Mouse (Mus musculus) gonadal fat pad, adult 2 months (tissue): Measurements from ENCODE around the gene Unc5a. TPM values are rescaled to one million over a fixed set of nuclear protein-coding genes. Genes with fewer than 3 reads are reported as not detected.
A peak's percentile ranks its signal among the peaks of the same experiment; 100 is the strongest.

ENCODE experiments used
- DNase-seq: peaks from one replicate; pipeline ENCODE4 v3.0.0-alpha.2; 2012; ENCODE audit warnings: low read depth
- polyA plus RNA-seq: library from polyadenylated mRNA; depleted of rRNA; stranded (reverse); fragments of >200 nt; gene quantifications from 2 replicates; pipeline ENCODE4 v1.2.3, GENCODE M21; 2012

The Unc5a gene
- polyA plus RNA-seq, 1 experiment, result 9.2 TPM

GRCm38 (mm10) chr13:55004646-55005045 is 55.4 kb downstream of the Unc5a start:
- peak; percentile 60 for DNase-seq

DNA sequence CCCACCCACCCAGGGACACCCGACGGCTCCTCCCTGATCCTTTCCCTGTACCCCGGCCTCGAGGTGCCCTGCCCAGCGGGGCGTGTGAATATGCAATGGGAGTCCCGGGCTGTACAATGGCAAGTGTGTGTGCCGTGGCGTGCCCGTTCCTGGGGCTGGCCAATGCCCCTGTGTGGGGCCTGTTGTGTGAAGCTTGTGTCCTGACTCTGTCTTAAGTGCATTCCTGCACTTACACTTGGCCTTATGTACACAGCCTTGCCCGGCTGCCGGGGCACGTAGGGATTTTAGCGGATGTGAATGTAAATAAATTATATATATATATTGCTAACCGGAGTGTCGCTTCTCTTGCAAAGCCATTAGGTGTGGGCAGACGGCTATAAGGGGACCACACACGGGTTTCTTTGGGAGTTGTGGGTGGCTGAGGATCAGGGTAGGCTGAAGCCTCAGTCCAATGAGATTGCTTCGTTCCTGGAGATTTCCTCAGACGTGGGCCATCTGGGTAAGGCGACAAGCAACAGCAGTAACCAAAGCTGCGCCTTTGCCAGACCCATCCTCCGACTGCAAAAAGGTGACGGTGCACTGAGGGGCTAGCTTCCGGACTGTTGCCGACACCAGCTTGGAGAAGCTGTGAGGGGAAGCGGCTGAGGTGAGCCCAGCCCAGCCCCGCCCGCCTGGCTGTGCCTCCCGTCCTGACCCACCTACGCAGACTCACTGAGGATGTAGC is 56.6 kb downstream of the Unc5a start:
- DNase-seq, result no peak

DNA sequence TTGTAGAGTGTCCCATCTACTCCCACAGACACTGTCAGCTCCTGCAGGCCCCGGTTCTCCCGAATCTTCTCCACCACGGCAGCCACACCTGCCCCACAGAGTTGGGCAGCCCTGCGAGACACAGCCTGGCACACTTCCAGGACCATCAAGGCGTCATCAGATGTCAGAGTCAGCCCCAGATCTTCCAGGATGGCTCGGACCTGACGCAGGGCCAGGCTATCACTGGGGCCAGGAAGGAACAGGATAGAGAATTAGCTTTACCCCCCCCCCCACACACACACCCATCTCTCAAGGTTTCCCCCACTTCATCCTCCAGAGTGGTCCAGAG is 57.2 kb downstream of the Unc5a start:
- DNase-seq, result no peak

GRCm38 (mm10) chr13:55008589-55008988 is 59.4 kb downstream of the Unc5a start:
- no peak for DNase-seq

- DNase-seq, result no peak
Measured at GRCm38 (mm10) chr13:55011103-55011502, 61.9 kb downstream of the Unc5a start.

DNA sequence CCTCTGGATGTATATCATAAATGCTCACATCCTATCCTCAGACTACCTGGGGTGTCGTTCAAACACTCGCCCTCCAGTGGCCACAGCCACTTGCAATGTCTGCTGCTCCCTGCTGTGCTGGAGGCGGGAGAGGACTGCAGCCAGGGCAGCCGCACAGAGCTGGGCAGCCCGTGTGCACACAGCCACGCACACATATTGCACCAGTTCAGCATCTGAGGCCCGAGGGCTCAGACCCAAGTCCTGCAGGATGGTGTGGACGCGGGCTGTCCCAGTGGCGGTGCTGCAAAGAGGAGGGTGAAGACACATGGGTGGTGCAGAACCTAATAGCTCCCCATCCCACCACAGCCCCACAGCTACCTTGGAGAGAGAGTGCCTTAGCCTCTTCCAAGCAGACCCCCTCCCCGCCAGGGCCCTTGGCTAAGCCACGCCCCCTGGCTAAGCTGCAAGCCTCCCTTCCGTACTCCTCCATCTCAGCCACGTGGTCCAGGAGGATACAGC is 62.8 kb downstream of the Unc5a start:
- no peak for DNase-seq

GRCm38 (mm10) chr13:55013702-55014344 is 64.6 kb downstream of the Unc5a start:
- DNase-seq, result no peak

GRCm38 (mm10) chr13:55014451-55014850 is 65.2 kb downstream of the Unc5a start:
- DNase-seq, result no peak

- DNase-seq, result no peak
Measured at GRCm38 (mm10) chr13:55017154-55017897, 68.1 kb downstream of the Unc5a start.

GRCm38 (mm10) chr13:55017898-55018599 is 68.8 kb downstream of the Unc5a start:
- DNase-seq, result no peak

DNA sequence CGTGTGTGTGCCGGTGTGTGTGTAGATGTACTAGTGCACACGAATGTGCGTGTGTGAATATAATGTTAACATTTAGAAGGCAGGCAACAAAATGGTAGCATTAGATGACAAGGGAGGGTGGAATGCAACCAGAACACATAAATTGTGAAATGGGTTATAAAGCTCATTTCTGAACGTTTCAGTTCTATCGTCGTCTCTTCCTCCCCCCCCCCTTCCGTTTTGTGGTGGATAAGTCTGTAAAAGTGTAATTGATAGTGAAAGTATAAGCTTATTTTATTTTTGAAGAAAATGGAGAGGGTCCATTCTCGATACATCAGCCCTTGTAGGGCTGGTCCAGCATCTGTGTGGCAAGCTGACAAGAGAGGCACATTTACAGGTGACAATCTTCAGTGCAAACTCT is 69.5 kb downstream of the Unc5a start:
- no peak for DNase-seq

DNA sequence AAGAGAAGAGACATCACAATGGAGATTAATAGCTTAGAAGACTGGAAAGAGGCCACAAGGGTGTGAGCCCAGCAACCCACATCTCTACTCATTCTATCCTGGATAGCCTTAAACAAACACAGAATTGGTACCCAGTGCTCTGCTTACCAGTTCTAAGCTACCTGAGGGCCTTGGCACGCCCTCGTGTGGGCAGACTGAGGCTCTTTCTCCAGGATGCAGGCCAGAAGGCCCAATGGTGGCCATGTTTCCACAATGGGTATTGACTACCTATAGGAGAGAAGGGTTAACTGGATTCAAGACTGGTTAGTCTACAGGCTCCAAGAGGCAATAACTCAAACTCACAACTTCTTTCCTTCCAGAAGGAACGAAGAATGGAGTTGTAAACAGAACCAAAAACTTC is 70.0 kb downstream of the Unc5a start:
- no peak for DNase-seq

- DNase-seq, result no peak
Measured at GRCm38 (mm10) chr13:55020051-55020450, 70.8 kb downstream of the Unc5a start.

- no peak for DNase-seq
Measured at GRCm38 (mm10) chr13:55021194-55021779, 72.1 kb downstream of the Unc5a start, which contains the start of gene Hk3. Hk3 (minus strand) TSS chr13:55021385.

GRCm38 (mm10) chr13:55022256-55022655 is 73.0 kb downstream of the Unc5a start:
- no peak for DNase-seq

GRCm38 (mm10) chr13:55022715-55023114 is 73.5 kb downstream of the Unc5a start:
- DNase-seq, result no peak

- no peak for DNase-seq
Measured at GRCm38 (mm10) chr13:55024215-55024614, 75.0 kb downstream of the Unc5a start.

DNA sequence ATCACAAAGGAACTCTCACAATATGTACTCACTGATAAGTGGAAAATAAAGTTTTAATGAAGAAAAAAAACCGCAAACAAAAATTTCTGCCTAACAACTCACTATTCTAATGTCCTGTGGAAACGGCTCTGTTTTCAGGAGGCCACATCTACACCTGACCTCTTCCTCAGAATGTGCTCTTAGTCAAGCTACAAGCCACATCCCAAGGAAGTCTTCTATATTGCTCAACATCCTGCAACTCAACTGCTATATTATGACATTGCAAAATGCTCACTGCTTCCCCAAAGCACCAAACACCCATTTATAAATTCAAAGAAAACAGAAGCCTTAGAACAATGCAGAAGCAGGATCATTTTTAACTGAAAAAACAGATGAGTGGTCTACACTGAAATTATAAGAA is 90.8 kb downstream of the Unc5a start:
- no peak for DNase-seq

GRCm38 (mm10) chr13:55047706-55048105 is 98.5 kb downstream of the Unc5a start:
- DNase-seq, result no peak
